7 mouse cellular contexts compared by ENCODE assay signal in the genomic region with DNA sequence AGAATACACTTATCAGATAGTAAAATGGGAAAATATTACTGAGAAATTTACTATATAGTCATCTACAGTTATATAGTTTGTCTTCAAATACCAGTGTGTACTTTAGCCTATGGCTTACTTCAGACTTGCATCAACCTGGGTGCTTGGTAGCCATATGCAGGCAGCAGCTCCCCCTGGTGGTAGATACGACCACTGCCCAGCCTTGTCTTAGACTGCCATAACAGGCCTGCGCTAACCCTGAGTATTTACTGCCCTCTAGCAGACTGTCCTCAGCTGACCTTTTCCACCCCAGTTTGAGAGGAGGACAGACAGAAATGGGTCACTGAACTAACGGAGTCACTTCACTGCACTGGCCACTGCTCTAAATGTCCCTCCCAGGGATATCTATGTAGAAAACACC.
DNase-seq lines count a peak whose midpoint lies in the region; ATAC-seq lines count a peak whose summit lies in the region.

No protein-coding gene starts in this region.

- no peaks in the 10 kb centered on the region for H3K36me3 ChIP-seq in intestine, embryonic 15.5 days
- no peaks in the 10 kb centered on the region for H3K36me3 ChIP-seq in limb, embryonic 11.5 days (ENCODE audit: control insufficient read depth, insufficient read depth, low read length)
- H3K36me3 ChIP-seq in midbrain, embryonic 14.5 days (ENCODE audit: control insufficient read depth, insufficient read depth, low read length): peaks cover 32% of the 10 kb centered on the region

- H3K27me3 ChIP-seq in intestine, embryonic 15.5 days (replicated peaks): no peaks in the 10 kb centered on the region
- no peaks in the 10 kb centered on the region for H3K27me3 ChIP-seq in limb, embryonic 11.5 days (ENCODE audit: control insufficient read depth, insufficient read depth, low read length)
- H3K27me3 ChIP-seq in midbrain, embryonic 14.5 days (ENCODE audit: control insufficient read depth, insufficient read depth, low read length): no peaks in the 10 kb centered on the region

- H3K4me1 ChIP-seq in intestine, embryonic 15.5 days (replicated peaks): peaks cover 4% of the 10 kb centered on the region; the same call in 1 of the 2 replicates
- no peaks in the 10 kb centered on the region for H3K4me1 ChIP-seq in limb, embryonic 11.5 days (ENCODE audit: control insufficient read depth, insufficient read depth, low read length)
- H3K4me1 ChIP-seq in midbrain, embryonic 14.5 days (ENCODE audit: control insufficient read depth, insufficient read depth, low read length): peaks cover 8% of the 10 kb centered on the region; the same call in 1 of the 2 replicates

- no peak overlapping the region for H3K9ac ChIP-seq in intestine, embryonic 15.5 days
- H3K9ac ChIP-seq in limb, embryonic 11.5 days (ENCODE audit: low read length): no peak overlapping the region
- no peak overlapping the region for H3K9ac ChIP-seq in midbrain, embryonic 14.5 days (replicated peaks; ENCODE audit: low read length)

- WGBS in intestine, embryonic 15.5 days: 17% methylated on average over 3 of the region's 3 CpGs
- WGBS in limb, embryonic 11.5 days: 12% methylated on average over 3 of the region's 3 CpGs
- 21% methylated on average over 3 of the region's 3 CpGs for WGBS in midbrain, embryonic 14.5 days

- H3K9me3 ChIP-seq in intestine, embryonic 15.5 days: no peaks in the 10 kb centered on the region
- H3K9me3 ChIP-seq in limb, embryonic 11.5 days (ENCODE audit: control insufficient read depth, low read length): no peaks in the 10 kb centered on the region
- H3K9me3 ChIP-seq in midbrain, embryonic 14.5 days (ENCODE audit: control insufficient read depth, low read length): no peaks in the 10 kb centered on the region

- H3K27ac ChIP-seq in intestine, embryonic 15.5 days: no peak overlapping the region
- H3K27ac ChIP-seq in limb, embryonic 11.5 days (replicated peaks; ENCODE audit: low read depth, low read length): no peak overlapping the region
- H3K27ac ChIP-seq in midbrain, embryonic 14.5 days (replicated peaks; ENCODE audit: low read depth, low read length): no peak overlapping the region

- H3K4me3 ChIP-seq in intestine, embryonic 15.5 days (replicated peaks): no peak overlapping the region
- no peak overlapping the region for H3K4me3 ChIP-seq in limb, embryonic 11.5 days (ENCODE audit: low read depth, low read length)
- H3K4me3 ChIP-seq in midbrain, embryonic 14.5 days (replicated peaks; ENCODE audit: low read depth, low read length): no peak overlapping the region

- peak; percentile 83 for ATAC-seq in intestine, embryonic 15.5 days
- ATAC-seq in limb, embryonic 11.5 days (ENCODE audit: insufficient number of reproducible peaks, low FRiP score, low TSS enrichment, low read depth): peak; percentile 84
- ATAC-seq in midbrain, embryonic 14.5 days (ENCODE audit: low FRiP score, low TSS enrichment): peak; percentile 69; the same call in 1 of the 2 replicates

- peak; percentile 72 to 75 for DNase-seq in adrenal gland, adult 18-20 months (ENCODE audit: low spot score in 2 of 2)
- DNase-seq in embryo, embryonic 10.5 days (ENCODE audit: low spot score): peak; percentile 91
- DNase-seq in gastrocnemius, postnatal 25 days: peak; percentile 70
- peak; percentile 86 for DNase-seq in limb, embryonic 11.5 days (ENCODE audit: low spot score)
- peak; percentile 90 for DNase-seq in midbrain, embryonic 14.5 days
- DNase-seq in spleen, adult 12 weeks (ENCODE audit: low spot score): peak; percentile 59

- no peak overlapping the region for H3K4me2 ChIP-seq in intestine, embryonic 15.5 days (replicated peaks)
- no peak overlapping the region for H3K4me2 ChIP-seq in limb, embryonic 11.5 days (ENCODE audit: low read depth, severe bottlenecking)
- no peak overlapping the region for H3K4me2 ChIP-seq in midbrain, embryonic 14.5 days (ENCODE audit: low read length)
